Mouse (Mus musculus) midbrain, embryonic 13.5 days (tissue): Measurements from ENCODE around the gene Irf8. TPM values are rescaled to one million over a fixed set of nuclear protein-coding genes. Genes with fewer than 3 reads are reported as not detected.

Experiments used
- ATAC-seq: fragments of 200-750 bp; cut with Nextera tagmentation; 2 replicates; pipeline ENCODE4 v1.8.0; 2017; ENCODE audit warnings: mild to moderate bottlenecking, moderate TSS enrichment, moderate library complexity
- H3K27ac ChIP-seq: fragments of 300-500 bp; sonication (generic); 2 replicates; pipeline ENCODE4 v1.5.1; 2015; ENCODE audit warnings: inconsistent platforms, mild to moderate bottlenecking, moderate library complexity
- H3K27me3 ChIP-seq: fragments of 300-500 bp; sonication (generic); 2 replicates; pipeline ENCODE4 v1.6.1; 2015; ENCODE audit warnings: mild to moderate bottlenecking, inconsistent platforms
- H3K36me3 ChIP-seq: fragments of 300-500 bp; sonication (generic); 2 replicates; pipeline ENCODE4 v1.6.1; 2015; ENCODE audit warnings: mild to moderate bottlenecking, inconsistent platforms
- H3K4me1 ChIP-seq: fragments of 300-500 bp; sonication (generic); replicated peaks from 2 replicates; pipeline ENCODE4 v1.6.1; 2015; ENCODE audit warnings: inconsistent platforms
- H3K4me2 ChIP-seq: fragments of 300-500 bp; sonication (generic); replicated peaks from 2 replicates; pipeline ENCODE4 v1.6.1; 2015; ENCODE audit warnings: moderate library complexity, mild to moderate bottlenecking, inconsistent platforms
- H3K4me3 ChIP-seq: fragments of 300-500 bp; sonication (generic); replicated peaks from 2 replicates; pipeline ENCODE4 v1.5.1; 2015; ENCODE audit warnings: mild to moderate bottlenecking, inconsistent platforms
- H3K9ac ChIP-seq: fragments of 300-500 bp; sonication (generic); replicated peaks from 2 replicates; pipeline ENCODE4 v1.6.1; 2015; ENCODE audit warnings: mild to moderate bottlenecking, inconsistent platforms
- H3K9me3 ChIP-seq: fragments of 300-500 bp; sonication (generic); 2 replicates; pipeline ENCODE4 v1.6.1; 2016; ENCODE audit warnings: mild to moderate bottlenecking, inconsistent platforms
- WGBS: fragments of 180-500 bp; shearing (Covaris S2); methylation state at CpG from one replicate; pipeline ENCODE4 v1.1.7; 2015; 5-methylcytosine and 5-hydroxymethylcytosine counted together
- polyA plus RNA-seq: library from polyadenylated mRNA; unstranded; fragments of >200 nt; fragmentation: Nextera tagmentation; extraction: Ambion mirVana; gene quantifications from 2 replicates; pipeline ENCODE4 v1.2.1, GENCODE M21; 2015

The Irf8 gene
- polyA plus RNA-seq, result 3.5 and 3.9 TPM in 2 replicates

GRCm38 (mm10) chr8:120735770-120736481, at the start of gene Irf8:
Gene Irf8 (plus strand): TSS chr8:120736358.
- Histone ChIP-seq H3K4me1 (peaks cover 24% of the 10 kb centered on the region), H3K4me2 (peak within 1 kb of the TSS; percentile 97), H3K36me3 (no peaks in the 10 kb centered on the region), H3K9me3 (no peaks in the 10 kb centered on the region), H3K27ac (no peak within 1 kb of the TSS), H3K27me3 (peaks cover 50% of the 10 kb centered on the region), H3K9ac (peak within 1 kb of the TSS; percentile 62), H3K4me3 (peak within 1 kb of the TSS; percentile 49)
- WGBS, result under 1% methylated on average over 59 of the region's 62 CpGs
- peak; percentile 87 for ATAC-seq

- 85% methylated on average over 5 of the region's 5 CpGs for WGBS
- Histone ChIP-seq H3K36me3 (no peaks in the 10 kb centered on the region), H3K27ac (no peak overlapping the region), H3K4me1 (0 out of 2 replicates have a peak, but pooled peaks cover 2% of the 10 kb centered on the region), H3K9me3 (no peaks in the 10 kb centered on the region), H3K4me2 (no peak overlapping the region), H3K4me3 (no peak overlapping the region), H3K27me3 (no peaks in the 10 kb centered on the region), H3K9ac (no peak overlapping the region)
- no peak for ATAC-seq
These were observed 49.6 kb upstream of the Irf8 start for GRCm38 (mm10) chr8:120686576-120686975.

- H3K4me2 ChIP-seq, result no peak overlapping the region
- no peak overlapping the region for H3K9ac ChIP-seq
- H3K27me3 ChIP-seq, result no peaks in the 10 kb centered on the region
- ATAC-seq, result no peak
- WGBS, result 73% methylated on average over 8 of the region's 8 CpGs
- H3K36me3 ChIP-seq, result no peaks in the 10 kb centered on the region
- no peak overlapping the region for H3K27ac ChIP-seq
- H3K9me3 ChIP-seq, result no peaks in the 10 kb centered on the region
- H3K4me3 ChIP-seq, result no peak overlapping the region
- 0 out of 2 replicates have a peak, but pooled peaks cover 2% of the 10 kb centered on the region for H3K4me1 ChIP-seq
These were observed 48.4 kb upstream of the Irf8 start for GRCm38 (mm10) chr8:120687786-120688185.

GRCm38 (mm10) chr8:120688511-120688910, 47.6 kb upstream of the Irf8 start:
- whole genome bisulfite sequencing, result 93% methylated on average over 7 of the region's 7 CpGs
- Histone ChIP-seq H3K27ac (no peak overlapping the region), H3K9ac (no peak overlapping the region), H3K27me3 (no peaks in the 10 kb centered on the region), H3K9me3 (no peaks in the 10 kb centered on the region), H3K4me3 (no peak overlapping the region), H3K4me2 (no peak overlapping the region), H3K36me3 (no peaks in the 10 kb centered on the region), H3K4me1 (0 out of 2 replicates have a peak, but pooled peaks cover 2% of the 10 kb centered on the region)
- ATAC-seq, result no peak

GRCm38 (mm10) chr8:120692934-120693333, 43.2 kb upstream of the Irf8 start:
- Histone ChIP-seq H3K27me3 (no peaks in the 10 kb centered on the region), H3K4me3 (no peak overlapping the region), H3K9me3 (no peaks in the 10 kb centered on the region), H3K27ac (no peak overlapping the region), H3K4me1 (peaks cover 8% of the 10 kb centered on the region; the same call in 1 of the 2 replicates), H3K4me2 (no peak overlapping the region), H3K36me3 (no peaks in the 10 kb centered on the region), H3K9ac (no peak overlapping the region)
- no peak for ATAC-seq
- 72% methylated on average over 4 of the region's 4 CpGs for WGBS

GRCm38 (mm10) chr8:120693861-120694493, 42.2 kb upstream of the Irf8 start:
- WGBS, result 57% methylated on average over 22 of the region's 22 CpGs
- H3K27ac ChIP-seq, result no peak overlapping the region
- H3K9me3 ChIP-seq, result no peaks in the 10 kb centered on the region
- H3K4me2 ChIP-seq, result no peak overlapping the region
- peaks cover 8% of the 10 kb centered on the region; the same call in 1 of the 2 replicates for H3K4me1 ChIP-seq
- H3K27me3 ChIP-seq, result no peaks in the 10 kb centered on the region
- ATAC-seq, result no peak
- no peaks in the 10 kb centered on the region for H3K36me3 ChIP-seq
- no peak overlapping the region for H3K4me3 ChIP-seq
- no peak overlapping the region for H3K9ac ChIP-seq

GRCm38 (mm10) chr8:120696401-120697153, 39.6 kb upstream of the Irf8 start:
- Histone ChIP-seq H3K4me1 (peaks cover 8% of the 10 kb centered on the region; the same call in 1 of the 2 replicates), H3K4me2 (no peak overlapping the region), H3K36me3 (no peaks in the 10 kb centered on the region), H3K27me3 (no peaks in the 10 kb centered on the region), H3K27ac (no peak overlapping the region), H3K4me3 (no peak overlapping the region), H3K9me3 (no peaks in the 10 kb centered on the region), H3K9ac (no peak overlapping the region)
- no peak for ATAC-seq
- 55% methylated on average over 13 of the region's 13 CpGs for WGBS

- peaks cover 8% of the 10 kb centered on the region; the same call in 1 of the 2 replicates for H3K4me1 ChIP-seq
- no peak for ATAC-seq
- WGBS, result 84% methylated on average over 17 of the region's 17 CpGs
- no peaks in the 10 kb centered on the region for H3K9me3 ChIP-seq
- no peak overlapping the region for H3K27ac ChIP-seq
- H3K9ac ChIP-seq, result no peak overlapping the region
- no peaks in the 10 kb centered on the region for H3K27me3 ChIP-seq
- H3K4me3 ChIP-seq, result no peak overlapping the region
- H3K4me2 ChIP-seq, result no peak overlapping the region
- H3K36me3 ChIP-seq, result no peaks in the 10 kb centered on the region
These were observed 38.8 kb upstream of the Irf8 start for GRCm38 (mm10) chr8:120697154-120697978.

GRCm38 (mm10) chr8:120697979-120698272, 38.2 kb upstream of the Irf8 start:
- H3K9ac ChIP-seq, result no peak overlapping the region
- peaks cover 8% of the 10 kb centered on the region; the same call in 1 of the 2 replicates for H3K4me1 ChIP-seq
- no peak overlapping the region for H3K4me3 ChIP-seq
- H3K27me3 ChIP-seq, result no peaks in the 10 kb centered on the region
- ATAC-seq, result no peak
- no peaks in the 10 kb centered on the region for H3K9me3 ChIP-seq
- no peaks in the 10 kb centered on the region for H3K36me3 ChIP-seq
- no peak overlapping the region for H3K4me2 ChIP-seq
- H3K27ac ChIP-seq, result no peak overlapping the region

- Histone ChIP-seq H3K4me3 (no peak overlapping the region), H3K9me3 (no peaks in the 10 kb centered on the region), H3K4me1 (peaks cover 8% of the 10 kb centered on the region; the same call in 1 of the 2 replicates), H3K36me3 (no peaks in the 10 kb centered on the region), H3K4me2 (no peak overlapping the region), H3K27ac (no peak overlapping the region), H3K9ac (no peak overlapping the region), H3K27me3 (no peaks in the 10 kb centered on the region)
- no peak for ATAC-seq
- WGBS, result 88% methylated on average over 7 of the region's 7 CpGs
These were observed 37.7 kb upstream of the Irf8 start for GRCm38 (mm10) chr8:120698426-120698825.

GRCm38 (mm10) chr8:120699079-120699478, 37.1 kb upstream of the Irf8 start:
- no peak for ATAC-seq
- Histone ChIP-seq H3K4me1 (peaks cover 8% of the 10 kb centered on the region; the same call in 1 of the 2 replicates), H3K4me3 (no peak overlapping the region), H3K27ac (no peak overlapping the region), H3K36me3 (no peaks in the 10 kb centered on the region), H3K4me2 (no peak overlapping the region), H3K27me3 (no peaks in the 10 kb centered on the region), H3K9ac (no peak overlapping the region), H3K9me3 (no peaks in the 10 kb centered on the region)
- WGBS, result 83% methylated on average over 6 of the region's 6 CpGs
